Mouse (Mus musculus): ENCODE data around the gene Klhdc1.

Gene Klhdc1

GRCm38 (mm10) chr12:69240876-69241275 is at the start of gene Klhdc1:
Gene Klhdc1 (plus strand): TSS chr12:69241176.
- no peak for DNase-seq (ENCODE audit: low read depth in 2 of 2, low spot score in 2 of 2)

GRCm38 (mm10) chr12:69191396-69191795 is 49.6 kb upstream of the Klhdc1 start:
- DNase-seq (ENCODE audit: low read depth in 2 of 2, low spot score in 2 of 2): no peak

GRCm38 (mm10) chr12:69192637-69193036 is 48.3 kb upstream of the Klhdc1 start:
- no peak for DNase-seq (ENCODE audit: low read depth in 2 of 2, low spot score in 2 of 2)

GRCm38 (mm10) chr12:69196444-69197377 is 44.3 kb upstream of the Klhdc1 start, which contains the start of gene Gm49383:
Gene Gm49383 (minus strand): TSS chr12:69197104.
- peak; percentile 36 to 42 for DNase-seq (ENCODE audit: low read depth in 2 of 2, low spot score in 2 of 2)

GRCm38 (mm10) chr12:69197378-69198163 is 43.4 kb upstream of the Klhdc1 start:
- peak; percentile 28 to 35 for DNase-seq (ENCODE audit: low read depth in 2 of 2, low spot score in 2 of 2)

- peak in 1 of 2 experiments; percentile 55 for DNase-seq (ENCODE audit: low read depth in 2 of 2, low spot score in 2 of 2)
Observed at GRCm38 (mm10) chr12:69198164-69198535, 42.8 kb upstream of the Klhdc1 start, which contains the start of gene Dnaaf2. Gene Dnaaf2 (minus strand): TSS chr12:69198429.

- DNase-seq (ENCODE audit: low read depth in 2 of 2, low spot score in 2 of 2): no peak
Observed at GRCm38 (mm10) chr12:69198985-69199384, 42.0 kb upstream of the Klhdc1 start.

GRCm38 (mm10) chr12:69204052-69204833 is 36.7 kb upstream of the Klhdc1 start, which contains the start of gene Gm49384:
Gene Gm49384 (minus strand): TSS chr12:69204267.
- DNase-seq (ENCODE audit: low read depth in 2 of 2, low spot score in 2 of 2): no peak

GRCm38 (mm10) chr12:69207396-69207795 is 33.6 kb upstream of the Klhdc1 start:
- DNase-seq (ENCODE audit: low read depth in 2 of 2, low spot score in 2 of 2): no peak

- no peak for DNase-seq (ENCODE audit: low read depth in 2 of 2, low spot score in 2 of 2)
Observed at GRCm38 (mm10) chr12:69207926-69208325, 33.0 kb upstream of the Klhdc1 start.

GRCm38 (mm10) chr12:69208520-69208919 is 32.5 kb upstream of the Klhdc1 start:
- no peak for DNase-seq (ENCODE audit: low read depth in 2 of 2, low spot score in 2 of 2)

GRCm38 (mm10) chr12:69210056-69210979 is 30.7 kb upstream of the Klhdc1 start:
- no peak for DNase-seq (ENCODE audit: low read depth in 2 of 2, low spot score in 2 of 2)

GRCm38 (mm10) chr12:69211057-69211456 is 29.9 kb upstream of the Klhdc1 start:
- DNase-seq (ENCODE audit: low read depth in 2 of 2, low spot score in 2 of 2): no peak

GRCm38 (mm10) chr12:69213186-69213777 is 27.7 kb upstream of the Klhdc1 start:
- DNase-seq (ENCODE audit: low read depth in 2 of 2, low spot score in 2 of 2): no peak

GRCm38 (mm10) chr12:69214393-69214792 is 26.6 kb upstream of the Klhdc1 start:
- no peak for DNase-seq (ENCODE audit: low read depth in 2 of 2, low spot score in 2 of 2)

- no peak for DNase-seq (ENCODE audit: low read depth in 2 of 2, low spot score in 2 of 2)
Observed at GRCm38 (mm10) chr12:69215000-69215785, 25.8 kb upstream of the Klhdc1 start.

- no peak for DNase-seq (ENCODE audit: low read depth in 2 of 2, low spot score in 2 of 2)
Observed at GRCm38 (mm10) chr12:69216587-69216986, 24.4 kb upstream of the Klhdc1 start.

- no peak for DNase-seq (ENCODE audit: low read depth in 2 of 2, low spot score in 2 of 2)
Observed at GRCm38 (mm10) chr12:69220613-69221277, 20.2 kb upstream of the Klhdc1 start.
